Mouse (Mus musculus): ENCODE results near the gene G430095P16Rik.
A peak's percentile ranks its signal among the peaks of the same experiment; 100 is the strongest.

Gene G430095P16Rik

DNA sequence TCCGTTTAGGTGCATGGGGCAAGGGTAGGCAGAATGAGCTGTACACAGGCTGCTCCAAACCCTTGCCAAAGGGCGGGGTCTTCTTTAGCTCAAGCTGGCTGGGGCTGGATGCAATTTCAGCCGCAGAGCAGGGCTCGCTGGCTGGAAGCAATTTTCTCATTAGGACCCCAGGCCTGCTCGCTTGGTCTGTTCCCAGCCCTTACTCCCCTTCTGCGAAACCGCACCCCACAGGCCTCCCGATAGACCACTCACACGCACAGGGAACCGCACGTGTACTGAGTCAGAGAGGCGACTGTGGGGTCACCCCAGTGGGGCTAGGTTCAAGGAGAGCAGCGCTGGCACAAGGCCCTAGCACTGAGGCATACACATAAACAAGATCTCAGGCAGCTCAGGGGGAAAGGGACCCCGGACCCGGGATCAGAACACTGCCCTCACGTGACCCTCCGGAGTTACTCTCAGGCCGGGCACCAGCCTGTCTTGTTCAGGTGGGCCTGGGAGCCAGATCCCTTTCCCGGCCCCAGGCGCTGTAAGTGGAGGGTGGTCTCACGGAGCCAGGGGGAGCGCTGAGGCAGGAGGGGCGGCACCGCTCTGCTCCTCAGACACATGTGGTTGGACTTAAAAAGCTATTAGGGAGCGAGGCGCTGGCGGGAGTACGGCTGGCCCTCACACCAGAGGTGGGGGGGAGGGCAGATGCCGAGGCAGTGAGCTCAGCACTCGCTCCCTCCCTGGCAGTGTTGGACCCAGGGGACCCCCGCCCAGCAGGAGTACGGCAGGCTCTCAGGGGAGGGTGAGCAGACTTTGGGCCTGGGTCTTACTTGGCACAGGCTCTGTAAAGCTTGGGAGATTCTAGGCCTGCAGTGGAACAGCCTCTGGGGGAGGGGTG is 19.6 kb downstream of the G430095P16Rik start:
- DNase-seq (ENCODE audit: low spot score in 2 of 2) = peak in 1 of 2 experiments; percentile 60

DNA sequence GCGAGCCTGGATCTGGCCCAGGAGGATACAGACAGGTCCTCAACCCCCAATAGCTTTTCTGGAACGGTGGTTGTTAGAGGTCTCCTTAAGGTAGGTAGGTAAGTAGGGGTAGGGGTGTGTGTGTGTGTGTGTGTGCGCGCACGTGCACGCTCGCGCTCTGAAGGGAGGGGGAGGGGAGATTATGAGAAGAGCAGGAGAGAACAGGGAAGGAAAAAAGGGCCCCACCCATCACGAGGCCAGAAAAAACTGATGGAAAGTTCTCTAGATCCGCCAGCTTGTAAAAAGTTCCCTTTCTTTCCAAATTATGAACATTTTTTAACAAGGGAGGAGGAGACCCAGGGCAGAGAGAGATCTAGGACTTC is 20.2 kb downstream of the G430095P16Rik start:
- DNase-seq (ENCODE audit: low spot score in 2 of 2) = peak in 1 of 2 experiments; percentile 52

DNA sequence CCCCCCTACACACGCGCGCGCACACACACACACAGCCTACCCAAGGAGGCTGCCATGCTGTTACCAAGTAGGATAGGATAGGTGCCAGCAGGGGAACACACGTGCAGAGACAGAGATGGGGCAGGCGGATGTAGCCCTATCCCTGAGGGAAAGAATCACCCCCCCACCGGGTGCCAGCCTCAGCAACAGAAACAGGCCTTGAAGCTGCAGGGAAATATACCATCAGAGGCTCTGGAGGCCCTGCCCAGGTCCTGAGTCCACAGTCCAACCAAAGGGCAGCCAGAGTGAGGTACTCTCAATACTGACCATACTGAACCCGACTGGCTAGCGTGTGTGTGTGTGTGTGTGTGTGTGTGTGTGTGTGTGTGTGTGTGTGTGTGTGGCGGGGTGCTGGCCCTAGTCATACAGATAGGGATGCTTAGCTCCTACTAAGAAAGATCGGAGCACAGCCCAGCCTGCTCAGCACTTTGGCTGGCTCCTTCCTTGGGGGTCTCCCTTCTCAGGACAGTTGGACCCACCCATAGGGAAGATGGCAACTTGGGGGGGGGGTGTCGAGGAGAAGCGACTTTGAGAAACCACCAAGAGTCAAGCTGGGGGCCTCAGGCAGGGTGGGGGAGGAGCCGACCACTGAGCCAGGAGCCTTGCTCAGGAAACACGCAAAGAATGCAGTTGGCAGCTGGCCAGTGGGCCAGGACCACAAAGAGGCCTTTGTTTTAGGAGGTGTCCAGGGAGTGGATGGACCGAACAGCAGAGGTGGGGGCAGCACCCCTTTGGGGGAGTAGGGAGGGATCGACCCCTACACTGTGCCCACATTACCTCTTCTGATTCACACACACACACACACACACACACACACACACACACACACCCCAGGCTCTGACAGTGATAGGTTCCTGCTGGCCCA is 21.0 kb downstream of the G430095P16Rik start:
- no peak for DNase-seq (ENCODE audit: low spot score in 2 of 2)

DNA sequence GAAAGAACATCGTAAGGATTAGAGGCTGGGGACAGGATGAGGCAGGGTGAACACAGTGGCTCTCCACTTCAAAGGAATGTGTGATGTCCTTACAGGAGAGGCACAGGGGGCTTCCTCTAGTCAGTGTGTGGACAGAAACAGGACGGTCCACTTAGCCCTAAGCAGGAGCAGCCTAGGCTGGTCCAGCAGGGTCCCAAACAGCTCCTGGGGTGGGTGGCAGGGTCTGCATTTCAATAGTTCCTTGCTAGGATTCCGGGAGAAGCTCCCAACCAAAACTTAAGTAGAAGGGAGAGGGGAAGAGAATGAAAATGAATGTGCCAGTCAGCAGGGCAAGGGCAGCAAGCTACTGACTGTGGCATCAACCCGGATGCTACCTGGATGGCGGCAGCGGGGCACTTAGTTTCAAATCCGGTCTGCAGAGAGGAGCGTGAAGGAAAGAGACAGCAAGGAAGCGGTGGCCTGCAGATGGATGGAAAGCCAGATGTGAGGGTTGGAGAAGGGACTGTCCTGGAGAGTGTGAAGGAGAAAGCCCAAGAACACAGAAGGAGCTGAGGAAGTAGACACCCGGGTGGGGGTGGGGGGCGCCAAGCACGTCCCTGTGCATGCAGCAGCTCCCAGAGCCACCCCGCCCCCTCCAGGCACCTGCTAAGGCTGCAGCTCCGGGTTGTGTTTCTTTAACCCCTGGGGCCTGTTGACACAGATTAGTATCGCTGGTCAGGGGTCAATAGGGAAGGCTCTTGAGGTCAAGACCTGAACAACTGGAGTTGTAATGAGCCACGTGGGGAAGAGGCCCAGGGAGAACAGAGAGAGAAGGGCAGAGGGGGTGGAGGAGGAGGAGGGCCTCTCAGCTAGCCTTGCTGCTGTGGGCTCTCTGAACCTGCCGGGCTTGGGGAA is 22.5 kb downstream of the G430095P16Rik start:
- DNase-seq (ENCODE audit: low spot score in 2 of 2) = no peak

DNA sequence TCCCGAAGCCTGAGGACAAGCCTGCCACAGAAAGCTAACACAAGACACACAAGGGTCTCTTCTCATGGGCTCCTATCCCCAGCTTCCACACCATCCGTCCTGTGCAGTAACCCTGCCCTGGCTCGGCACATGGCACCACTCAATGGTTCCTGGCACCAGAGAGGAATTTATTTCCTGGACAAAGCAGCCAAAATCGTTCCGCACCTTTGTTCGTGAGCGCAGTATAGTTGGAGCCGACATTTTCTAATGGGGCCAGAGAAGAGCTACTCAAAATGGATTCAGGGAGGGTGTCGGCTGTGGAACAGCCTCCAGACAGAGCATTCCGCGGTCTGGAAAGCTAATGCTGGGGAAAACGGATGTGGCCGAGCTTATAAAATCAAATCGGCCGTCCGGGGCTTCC is 26.7 kb downstream of the G430095P16Rik start:
- no peak for DNase-seq (ENCODE audit: low spot score in 2 of 2)

DNA sequence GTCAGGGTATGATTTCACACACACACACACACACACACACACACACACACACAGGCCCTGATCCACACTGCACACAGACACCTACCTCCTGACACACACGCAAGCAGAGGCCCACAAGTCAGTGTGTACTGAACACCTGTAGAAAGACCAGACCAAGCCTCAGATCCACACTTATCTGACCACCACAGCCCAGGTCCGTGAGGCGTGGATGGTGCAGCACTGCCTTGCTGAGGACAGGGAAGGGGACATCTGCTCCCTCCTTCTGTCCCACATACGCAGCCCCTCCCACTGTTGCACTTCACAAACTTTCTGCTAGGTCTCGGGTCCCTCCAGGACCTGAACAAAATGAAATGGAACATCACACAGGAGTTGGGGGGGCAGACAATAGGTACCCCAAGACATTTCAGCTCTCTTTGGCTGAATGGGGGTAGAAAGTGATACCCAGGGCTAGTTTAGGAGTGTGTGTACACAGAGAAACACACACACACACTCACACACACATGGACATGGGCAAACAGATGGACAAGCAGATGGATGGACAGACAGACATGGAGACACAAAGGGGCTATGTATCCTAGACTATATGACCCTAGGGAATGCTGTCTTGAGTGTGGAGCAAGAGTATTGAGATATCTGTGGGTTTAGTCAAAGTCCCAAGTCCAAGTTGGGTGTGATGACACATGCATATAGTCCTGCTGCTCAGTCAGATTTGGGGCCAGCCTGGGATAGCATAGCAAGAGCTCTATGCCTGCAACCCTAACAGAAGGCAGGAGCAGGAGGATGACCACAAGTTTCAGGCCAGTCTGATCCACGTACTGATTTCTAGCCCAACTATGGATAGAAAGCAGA is 30.2 kb downstream of the G430095P16Rik start:
- DNase-seq (ENCODE audit: low spot score in 2 of 2) = no peak

DNA sequence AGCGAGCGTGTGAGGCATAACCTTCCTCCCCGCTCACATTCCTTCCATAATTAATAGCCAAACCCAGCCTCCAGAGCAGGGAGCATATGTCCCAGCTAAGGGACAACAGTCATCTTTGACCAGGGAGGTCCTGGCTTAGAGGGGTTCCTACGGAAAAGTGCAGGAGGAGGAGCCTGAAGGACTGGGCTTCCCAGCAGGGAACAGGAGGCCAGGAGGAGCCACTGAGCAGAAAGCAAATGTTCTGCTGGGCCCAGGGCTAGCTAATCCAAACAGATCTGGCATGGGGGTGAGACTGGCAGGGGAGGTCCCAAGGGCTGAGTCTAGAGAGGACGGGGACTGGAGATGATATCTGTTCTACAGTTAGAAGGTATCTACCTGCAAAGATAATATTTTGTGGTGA is 34.7 kb downstream of the G430095P16Rik start:
- DNase-seq (ENCODE audit: low spot score in 2 of 2) = no peak

DNA sequence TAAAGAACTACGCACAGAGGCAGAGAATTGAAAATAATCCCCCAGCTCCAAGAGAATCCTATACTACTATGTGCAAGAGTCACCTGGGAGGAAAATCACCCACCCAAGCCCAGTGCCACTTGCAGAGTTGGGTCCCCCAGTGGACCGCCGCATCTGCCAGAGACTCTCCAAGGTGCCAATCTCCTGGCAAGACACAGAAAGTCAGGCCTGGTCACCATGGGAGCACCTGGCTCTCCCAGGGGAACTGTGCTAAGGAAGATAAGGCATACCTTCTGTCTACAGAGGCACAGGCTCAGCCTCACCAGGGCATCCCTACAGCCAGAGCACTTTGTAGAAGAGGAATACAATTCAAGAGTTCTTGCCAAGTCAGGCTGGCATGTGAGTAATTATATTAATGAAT is 35.5 kb downstream of the G430095P16Rik start:
- DNase-seq (ENCODE audit: low spot score in 2 of 2) = no peak

DNA sequence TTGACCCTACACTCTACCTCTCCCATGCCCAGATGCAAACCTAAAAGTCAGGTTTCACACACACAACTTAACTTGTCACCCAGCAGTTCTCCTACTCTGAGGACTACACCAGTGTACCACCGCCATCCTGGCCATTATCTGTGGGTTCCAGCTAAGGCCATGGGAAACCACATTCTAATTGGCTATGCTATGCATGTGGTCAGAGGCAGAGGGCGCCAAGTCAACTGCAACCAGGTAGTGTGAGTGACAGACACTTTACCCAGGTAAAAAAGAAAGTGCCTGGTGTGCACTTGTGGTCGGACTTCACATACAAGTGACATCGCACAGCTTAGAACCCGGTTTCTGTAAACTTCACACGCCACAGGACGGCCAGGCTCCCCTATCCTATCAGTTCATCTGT is 36.3 kb downstream of the G430095P16Rik start:
- no peak for DNase-seq (ENCODE audit: low spot score in 2 of 2)

DNA sequence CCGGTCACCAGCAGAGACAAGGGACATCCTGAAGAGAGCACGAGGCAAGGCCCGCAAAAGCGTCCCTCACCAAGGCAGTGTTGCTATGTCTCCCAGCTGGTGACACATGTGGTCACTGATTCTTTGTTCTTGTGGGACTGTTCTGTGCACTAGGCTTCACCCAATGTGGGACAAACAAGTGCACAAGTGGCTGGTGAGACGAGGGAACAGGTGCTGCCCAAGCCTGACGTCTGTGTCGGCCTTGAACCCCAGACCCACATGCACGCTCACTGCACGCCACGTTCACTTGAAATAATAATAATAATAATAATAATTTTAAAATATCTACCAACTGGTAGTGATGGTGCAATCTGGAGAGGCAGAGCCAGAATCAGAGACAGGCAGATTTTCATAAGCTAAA is 36.9 kb downstream of the G430095P16Rik start:
- no peak for DNase-seq (ENCODE audit: low spot score in 2 of 2)

DNA sequence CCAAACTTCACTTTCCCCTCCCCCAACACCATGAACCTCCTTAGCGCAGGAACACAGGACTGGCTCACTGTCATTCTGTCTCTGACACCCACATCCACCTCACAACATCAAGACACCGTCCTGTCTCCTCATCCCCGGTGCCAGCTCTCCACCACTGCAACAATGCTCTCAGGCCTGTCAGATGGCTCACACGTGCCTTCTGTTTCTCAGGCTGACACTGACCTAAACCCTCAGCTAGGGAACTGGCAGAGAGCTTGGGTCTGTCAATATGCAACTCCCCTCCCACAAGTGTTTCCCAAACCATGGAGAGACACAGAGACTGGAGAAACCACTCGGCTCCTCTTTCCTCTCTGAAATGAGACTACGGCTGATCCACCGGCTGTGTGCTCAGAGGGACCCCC is 37.6 kb downstream of the G430095P16Rik start:
- DNase-seq (ENCODE audit: low spot score in 2 of 2) = no peak

DNA sequence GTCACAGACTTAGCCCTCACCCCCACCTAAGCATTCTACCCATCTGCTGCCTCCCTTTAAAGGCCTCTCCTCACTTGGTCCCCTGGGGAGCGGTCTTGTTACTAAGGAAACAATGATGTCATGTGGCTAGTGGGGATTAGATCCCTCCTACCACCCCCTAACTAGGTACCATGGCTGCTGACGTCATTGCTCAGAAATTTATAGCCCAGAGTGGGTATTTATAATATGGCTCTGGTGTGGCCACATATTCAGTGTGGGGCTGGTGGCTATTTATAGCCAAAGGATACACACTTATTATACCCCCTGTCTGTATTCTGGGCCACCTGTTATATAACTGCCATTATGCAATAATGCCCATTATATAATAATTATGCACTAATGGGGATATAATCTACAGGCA is 38.1 kb downstream of the G430095P16Rik start:
- no peak for DNase-seq (ENCODE audit: low spot score in 2 of 2)

DNA sequence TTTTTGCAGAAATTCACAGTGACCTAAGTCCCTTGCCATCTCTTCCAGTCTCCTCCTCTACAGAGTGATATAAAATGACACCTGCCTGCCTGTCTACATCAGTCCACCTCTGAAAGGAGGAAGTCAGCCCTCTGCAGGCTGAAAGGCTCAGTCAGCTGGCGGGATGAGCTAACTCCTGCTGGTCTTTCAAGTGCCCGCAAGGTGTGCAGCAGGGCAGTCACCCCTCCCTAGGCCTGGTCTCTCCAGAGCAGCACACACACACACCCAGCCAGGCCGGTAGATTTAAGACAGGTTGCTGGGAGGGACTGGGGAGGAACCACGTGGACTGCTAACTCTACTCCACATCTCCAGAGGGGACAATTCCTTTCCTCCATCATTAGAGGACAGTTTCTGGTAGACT is 41.3 kb downstream of the G430095P16Rik start:
- no peak for DNase-seq (ENCODE audit: low spot score in 2 of 2)

DNA sequence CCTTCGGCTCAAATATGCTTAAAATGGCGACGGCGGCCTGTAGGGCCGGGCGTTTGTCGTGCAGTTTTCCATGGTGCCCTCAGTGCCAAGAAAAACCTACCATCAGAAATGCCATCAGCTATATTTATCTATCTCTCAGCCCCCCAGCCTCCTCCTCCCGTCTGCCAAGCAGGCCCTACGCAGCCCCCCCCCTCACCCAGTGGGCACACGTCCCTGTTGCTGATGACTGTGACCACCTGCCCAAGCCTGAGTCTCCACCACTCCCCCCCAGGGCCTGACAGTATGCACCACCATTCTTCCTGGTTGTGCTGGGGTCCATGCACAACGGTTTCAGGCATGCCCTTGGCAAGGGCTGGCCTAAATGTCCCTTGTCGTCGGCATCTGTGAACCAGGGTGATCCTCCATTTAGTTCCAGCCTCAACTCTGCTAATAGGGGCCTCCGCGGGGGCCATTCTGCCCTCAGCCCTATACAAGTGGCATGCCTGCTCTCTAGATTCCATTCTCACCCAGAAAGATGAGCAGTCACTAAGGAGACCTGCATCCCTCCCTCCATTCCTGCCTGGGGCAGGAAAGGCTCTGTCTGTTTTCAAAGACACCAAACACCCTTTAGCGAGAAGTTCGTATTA is 42.2 kb downstream of the G430095P16Rik start:
- no peak for DNase-seq (ENCODE audit: low spot score in 2 of 2)

DNA sequence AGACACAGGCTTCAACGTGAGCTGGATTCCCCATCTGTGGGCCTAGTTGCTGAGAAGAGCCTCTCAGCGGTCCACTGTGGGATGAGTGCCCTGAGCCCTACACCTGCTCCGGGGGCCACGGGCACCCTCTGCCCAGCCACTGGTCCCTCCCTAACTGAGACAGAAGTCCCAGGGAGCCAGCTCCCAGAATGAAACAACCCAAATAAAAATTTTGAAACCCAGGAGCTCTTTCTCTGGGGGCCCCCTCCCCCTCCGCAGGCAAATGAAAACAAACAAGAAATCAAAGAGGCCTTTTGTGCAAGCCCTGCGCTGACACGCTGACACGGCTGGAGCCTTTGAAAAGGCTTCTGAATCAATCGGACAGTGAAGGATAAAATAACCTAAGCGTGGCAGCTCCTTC is 42.8 kb downstream of the G430095P16Rik start:
- no peak for DNase-seq (ENCODE audit: low spot score in 2 of 2)

DNA sequence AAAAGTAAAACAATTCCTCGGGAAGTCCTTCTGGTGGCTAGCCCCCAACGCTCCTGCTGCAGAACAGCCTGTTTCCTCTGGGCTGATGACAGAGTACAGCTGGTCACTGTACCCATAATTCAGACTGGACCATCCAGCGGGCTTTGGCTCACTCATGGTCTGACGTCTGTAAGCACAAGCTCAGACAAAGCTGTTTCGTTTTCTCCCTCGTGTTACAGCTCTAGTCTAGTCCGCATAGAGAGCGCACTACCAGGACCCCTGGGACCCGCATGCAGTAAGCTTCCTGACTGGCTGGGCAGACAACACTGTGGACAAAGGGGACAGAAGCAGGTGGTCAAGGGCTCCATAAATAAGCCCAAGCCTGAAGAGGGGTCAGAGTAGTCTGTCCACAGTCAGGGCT is 43.6 kb downstream of the G430095P16Rik start:
- DNase-seq (ENCODE audit: low spot score in 2 of 2) = no peak

DNA sequence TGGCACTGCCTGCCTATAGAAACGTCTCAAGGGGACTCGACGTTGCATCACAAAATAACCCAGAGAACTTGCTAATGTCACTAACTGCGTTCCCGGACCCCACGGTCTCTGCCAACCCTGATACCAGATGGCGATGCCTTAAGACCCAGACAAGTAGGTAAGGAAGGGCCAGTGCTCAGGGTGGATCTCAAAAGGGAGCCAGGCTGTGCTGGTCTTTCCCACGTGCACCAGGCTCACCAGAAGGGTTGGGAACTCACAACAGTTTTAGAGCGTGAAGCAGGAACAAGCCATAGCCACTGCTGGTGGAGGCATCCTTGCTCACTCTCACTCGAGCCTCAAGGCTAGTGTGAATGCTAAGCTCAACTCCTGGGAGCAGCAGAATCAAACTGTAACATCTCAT is 44.4 kb downstream of the G430095P16Rik start:
- no peak for DNase-seq (ENCODE audit: low spot score in 2 of 2)

DNA sequence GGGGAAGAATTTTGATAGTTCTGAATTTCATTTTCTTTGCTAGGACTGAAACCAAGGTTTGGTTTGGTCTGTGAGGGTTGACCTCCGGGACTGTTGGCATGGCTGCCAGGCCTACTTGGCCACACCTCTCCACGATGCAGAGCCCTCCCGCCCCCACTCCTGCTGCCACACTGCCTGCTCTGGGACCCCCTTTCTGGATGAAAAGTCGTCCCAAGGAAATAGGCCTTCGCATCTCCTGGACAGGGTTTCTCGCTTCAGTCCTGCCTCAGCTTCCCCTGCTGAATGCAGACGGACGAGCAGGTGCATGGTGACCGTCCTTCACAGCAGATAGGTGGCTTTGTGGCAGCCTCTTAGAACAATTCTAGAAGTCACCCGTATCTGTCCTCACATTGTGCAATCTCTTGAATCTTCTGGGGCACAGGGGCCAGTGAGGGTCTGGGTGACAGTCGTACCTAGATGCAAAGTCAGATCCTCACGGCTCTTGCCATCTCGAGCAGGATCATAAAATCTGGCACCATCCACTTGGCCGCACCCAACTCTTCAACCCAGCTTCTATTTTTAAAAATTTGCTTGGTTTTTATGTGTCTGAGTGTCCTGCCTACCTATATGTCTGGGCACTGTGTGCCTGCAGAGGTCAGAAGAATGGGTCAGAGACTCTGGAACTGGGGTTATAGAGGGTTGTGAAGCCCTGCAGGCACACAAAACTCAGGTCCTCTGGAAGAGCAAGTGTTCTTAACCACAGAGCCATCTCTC is 45.7 kb downstream of the G430095P16Rik start:
- DNase-seq (ENCODE audit: low spot score in 2 of 2) = no peak

DNA sequence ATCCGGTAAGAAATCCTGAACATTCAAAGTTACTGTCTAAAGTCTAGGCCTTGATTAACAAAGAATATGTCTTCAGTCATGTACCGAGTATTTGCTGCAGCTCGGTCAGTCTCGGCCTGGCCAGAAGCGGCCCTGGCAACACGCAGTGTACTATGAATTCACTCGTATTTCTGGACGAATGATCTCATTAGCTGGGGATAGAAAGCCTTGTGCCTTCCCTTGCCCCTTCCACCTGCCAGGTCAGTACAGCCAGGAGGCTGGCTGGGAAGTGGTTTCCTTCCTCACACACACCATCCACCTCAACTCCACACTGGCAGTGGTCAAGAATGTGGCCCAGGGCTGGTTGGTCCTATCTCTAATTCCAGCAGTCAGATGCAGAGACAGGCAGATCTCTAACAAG is 46.5 kb downstream of the G430095P16Rik start:
- DNase-seq (ENCODE audit: low spot score in 2 of 2) = no peak
